8 mouse cellular contexts compared by ENCODE assay signal in genomic region chr7:30559443-30559954, GRCm38 (mm10). TPM values are rescaled to one million over a fixed set of nuclear protein-coding genes. Genes with fewer than 3 reads are reported as not detected.
A peak's percentile ranks its signal among the peaks of the same experiment; 100 is the strongest.
DNase-seq lines count a peak whose midpoint lies in the region; ATAC-seq and TF ChIP-seq lines count a peak whose summit lies in the region.

Gene Lin37, minus strand, starts transcription at chr7:30559838.

- under 1% methylated on average over 20 of the region's 20 CpGs for WGBS in hindbrain, postnatal 0 days

- intact Hi-C loops in gastrocnemius, adult 2 months (cut with DNase I) = no loop called here
- intact Hi-C loops in left cerebral cortex, adult 2 months (cut with DNase I) = no loop called here

- no peak for TF ChIP-seq CTCF in gastrocnemius, adult 2 months (IDR thresholded peaks at IDR 0.05)
- no peak for TF ChIP-seq CTCF in hindbrain, postnatal 0 days (IDR thresholded peaks at IDR 0.05; ENCODE audit: low read depth)
- TF ChIP-seq CTCF in left cerebral cortex, adult 2 months (IDR thresholded peaks at IDR 0.05) = no peak; the same call in 1 of the 2 replicates

- peak within 1 kb of the TSS; percentile 90 for H3K27ac ChIP-seq in gastrocnemius, adult 2 months
- peak within 1 kb of the TSS; percentile 71 for H3K27ac ChIP-seq in hindbrain, postnatal 0 days
- peak within 1 kb of the TSS; percentile 91 for H3K27ac ChIP-seq in left cerebral cortex, adult 2 months

- peaks cover 19% of the 10 kb centered on the region for H3K36me3 ChIP-seq in hindbrain, postnatal 0 days (ENCODE audit: insufficient read depth, low read length)

- ATAC-seq in common myeloid progenitor, adult 5-6 weeks (replicated peaks; ENCODE audit: low read depth, poor library complexity, severe bottlenecking) = peak; percentile 79
- ATAC-seq in hindbrain, postnatal 0 days = peak; percentile 90
- peak; percentile 83 for ATAC-seq in megakaryocyte, adult 5-6 weeks (ENCODE audit: poor library complexity, severe bottlenecking)

- peak; percentile 99 for DNase-seq in ZHBTc4 (ENCODE audit: low read depth, low spot score)
- DNase-seq in gastrocnemius, adult 2 months = peak; percentile 98
- peak; percentile 99 for DNase-seq in hindbrain, postnatal 0 days (ENCODE audit: low spot score)
- peak; percentile 95 to 98 for DNase-seq in left cerebral cortex, adult 2 months (ENCODE audit: extremely low spot score in 1 of 2, low spot score in 2 of 2)
- peak; percentile 98 to 99 for DNase-seq in right cerebral cortex, adult 2 months (ENCODE audit: low spot score in 2 of 2)
- peak; percentile 97 for DNase-seq in urinary bladder, postnatal 14 days (ENCODE audit: low spot score)

- peaks cover 10% of the 10 kb centered on the region for H3K4me1 ChIP-seq in hindbrain, postnatal 0 days (ENCODE audit: insufficient read depth, low read length)

- H3K9me3 ChIP-seq in hindbrain, postnatal 0 days (ENCODE audit: low read length) = no peaks in the 10 kb centered on the region

- H3K27me3 ChIP-seq in hindbrain, postnatal 0 days (ENCODE audit: insufficient read depth, low read length) = no peaks in the 10 kb centered on the region

- H3K4me2 ChIP-seq in hindbrain, postnatal 0 days (ENCODE audit: low read depth, low read length) = peak within 1 kb of the TSS; percentile 99

- peak within 1 kb of the TSS; percentile 64 for H3K9ac ChIP-seq in hindbrain, postnatal 0 days (replicated peaks; ENCODE audit: low read length)

- H3K4me3 ChIP-seq in gastrocnemius, adult 2 months = peak within 1 kb of the TSS; percentile 69
- peak within 1 kb of the TSS; percentile 60 for H3K4me3 ChIP-seq in hindbrain, postnatal 0 days (ENCODE audit: low read length)
- peak within 1 kb of the TSS; percentile 70 for H3K4me3 ChIP-seq in left cerebral cortex, adult 2 months

RNA-seq across cellular contexts. Expression of gene Lin37, which starts in this region (rescaled TPM):
- total RNA-seq in common myeloid progenitor, adult 5-6 weeks (2017) = 20.8 and 21.2 TPM in 2 replicates
- total RNA-seq in gastrocnemius, adult 2 months (2021) = 10 to 100 TPM in 1 of 2 experiments, 1 to 10 TPM in 1; 9.2 to 10.5 TPM
- 14.3 and 21.0 TPM in 2 replicates for total RNA-seq in hindbrain, postnatal 0 days (2014; rRNA removed)
- 45.0 and 48.0 TPM in 2 replicates for polyA plus RNA-seq in hindbrain, postnatal 0 days (2015; fragmentation: Nextera tagmentation; extraction: Ambion mirVana)
- 10 to 100 TPM; 42.9 to 43.2 TPM for total RNA-seq in left cerebral cortex, adult 2 months (2021)
- total RNA-seq in megakaryocyte, adult 5-6 weeks (2015) = 54.7 and 64.1 TPM in 2 replicates
- 13.0 and 22.4 TPM in 2 replicates for total RNA-seq in megakaryocyte, adult 5-6 weeks (2017)

Comparison
In these comparisons a context has a peak if more than half of its experiments do, and no peak if none do; other contexts are left out.
1. Peak in every context shown above with its lines: DNase-seq, ATAC-seq, H3K4me3 ChIP-seq and H3K27ac ChIP-seq.